Mouse (Mus musculus): Measurements from ENCODE around the gene Nlgn3. TPM values are rescaled to one million over a fixed set of nuclear protein-coding genes. Genes with fewer than 3 reads are reported as not detected.

Gene Nlgn3
- total and polyA plus RNA-seq, 3 experiments, result 0.04 to 0.76 (median 0.12) TPM

GRCm38 (mm10) chrX:101372946-101373345, 74.0 kb downstream of the Nlgn3 start:
- Histone ChIP-seq H3K4me1 (ENCODE audit: control insufficient read depth in 1 of 2, insufficient read depth in 2 of 2) (peaks cover 0 to 7% of the 10 kb centered on the region in 2 experiments; a peak in 2 of 4 replicates), H3K27me3 (replicated peaks) (no peaks in the 10 kb centered on the region), H3K4me2 (ENCODE audit: insufficient read depth, low read depth, poor library complexity, severe bottlenecking) (no peak overlapping the region), H3K36me3 (replicated peaks in 1 of 2; ENCODE audit: control insufficient read depth in 1 of 2, insufficient read depth in 1 of 2, low read length in 1 of 2) (no peaks in the 10 kb centered on the region), H3K9ac (ENCODE audit: insufficient read depth, low read depth) (no peak overlapping the region), H3K9me3 (replicated peaks; ENCODE audit: low read length) (no peaks in the 10 kb centered on the region), H3K27ac (ENCODE audit: insufficient read depth, low read depth) (no peak overlapping the region), H3K4me3 (replicated peaks in 1 of 3; ENCODE audit: low read depth in 2 of 3, low read length in 2 of 3, poor library complexity in 1 of 3) (no peak overlapping the region), H3K79me2 (replicated peaks; ENCODE audit: control insufficient read depth, extremely low read depth, insufficient read depth, poor library complexity, severe bottlenecking) (no peaks in the 10 kb centered on the region)
- in situ Hi-C loops (cut with MboI; ENCODE audit: low pct_ligation_motif_present, low pct_unique_long_range_greater_than_20kb, low sequenced_read_pairs), result no loop called here
- TF ChIP-seq MAZ (IDR thresholded peaks at IDR 0.05; ENCODE audit: low read depth, low read length) (no peak), ELF1 (IDR thresholded peaks at IDR 0.05; ENCODE audit: low read depth, low read length) (no peak), ETS1 (conservative IDR thresholded peaks at IDR 0.05; ENCODE audit: low read depth, low read length) (no peak), USF1 (IDR thresholded peaks at IDR 0.05; ENCODE audit: low read depth, low read length) (no peak), JUN (IDR thresholded peaks at IDR 0.05; ENCODE audit: insufficient read depth, low read depth, low read length) (no peak), GABPA (IDR thresholded peaks at IDR 0.05; ENCODE audit: insufficient replicate concordance, low read depth, low read length) (no peak), ZNF384 (IDR thresholded peaks at IDR 0.05; ENCODE audit: low read depth, low read length) (no peak), NELFE (IDR thresholded peaks at IDR 0.05; ENCODE audit: low read depth, low read length) (no peak), UBTF (IDR thresholded peaks at IDR 0.05; ENCODE audit: low read depth, low read length) (no peak), POLR2A (IDR thresholded peaks at IDR 0.05; ENCODE audit: low read depth, low read length) (no peak), POLR2AphosphoS2 (IDR thresholded peaks at IDR 0.05; ENCODE audit: low read depth, low read length) (no peak), USF2 (conservative IDR thresholded peaks at IDR 0.05; ENCODE audit: low read depth, low read length) (no peak), KAT2A (IDR thresholded peaks at IDR 0.05; ENCODE audit: insufficient replicate concordance, low read length) (no peak), E2F4 (IDR thresholded peaks at IDR 0.05; ENCODE audit: insufficient replicate concordance, low read depth, low read length) (no peak), MEF2A (IDR thresholded peaks at IDR 0.05; ENCODE audit: borderline replicate concordance, low read depth, low read length) (no peak)
- dilution Hi-C loops (cut with MboI; ENCODE audit: extremely low pct_ligation_motif_present, extremely low pct_unique_long_range_greater_than_20kb, low sequenced_read_pairs), result no loop called here
- DNase-seq (ENCODE audit: extremely low read depth), result no peak

Other genes with a start within 250 kb of the Nlgn3 start
- not detected in 2 replicates for gene Tex11, start 239.5 kb upstream of the Nlgn3 start, total RNA-seq (2012; rRNA removed)
- gene Tex11, start 239.5 kb upstream of the Nlgn3 start, total RNA-seq (2014; rRNA removed), result 0.07 TPM in 1 of 2 replicates, not detected in the other
- not detected in 2 replicates for gene Tex11, start 239.5 kb upstream of the Nlgn3 start, polyA plus RNA-seq (2012; ENCODE audit: insufficient read length, low read depth)
- 31.8 and 81.3 TPM in 2 replicates for gene Slc7a3, start 213.1 kb upstream of the Nlgn3 start, total RNA-seq (2012; rRNA removed)
- gene Slc7a3, start 213.1 kb upstream of the Nlgn3 start, total RNA-seq (2014; rRNA removed), result 50.4 and 53.9 TPM in 2 replicates
- 37.5 and 44.6 TPM in 2 replicates for gene Slc7a3, start 213.1 kb upstream of the Nlgn3 start, polyA plus RNA-seq (2012; ENCODE audit: insufficient read length, low read depth)
- 31.5 and 41.8 TPM in 2 replicates for gene Snx12, start 76.6 kb upstream of the Nlgn3 start, total RNA-seq (2012; rRNA removed)
- 56.7 and 61.5 TPM in 2 replicates for gene Snx12, start 76.6 kb upstream of the Nlgn3 start, total RNA-seq (2014; rRNA removed)
- 52.1 and 64.6 TPM in 2 replicates for gene Snx12, start 76.6 kb upstream of the Nlgn3 start, polyA plus RNA-seq (2012; ENCODE audit: insufficient read length, low read depth)
- 7.9 and 8.2 TPM in 2 replicates for gene Foxo4, start 44.6 kb upstream of the Nlgn3 start, total RNA-seq (2012; rRNA removed)
- 7.4 and 9.0 TPM in 2 replicates for gene Foxo4, start 44.6 kb upstream of the Nlgn3 start, total RNA-seq (2014; rRNA removed)
- gene Foxo4, start 44.6 kb upstream of the Nlgn3 start, polyA plus RNA-seq (2012; ENCODE audit: insufficient read length, low read depth), result 10.5 and 10.8 TPM in 2 replicates
- gene Gm614, start 35.2 kb upstream of the Nlgn3 start, total RNA-seq (2012; rRNA removed), result 0.25 and 0.64 TPM in 2 replicates
- gene Gm614, start 35.2 kb upstream of the Nlgn3 start, total RNA-seq (2014; rRNA removed), result 1.2 and 1.3 TPM in 2 replicates
- 6.0 and 6.5 TPM in 2 replicates for gene Gm614, start 35.2 kb upstream of the Nlgn3 start, polyA plus RNA-seq (2012; ENCODE audit: insufficient read length, low read depth)
- gene Il2rg, start 30.9 kb upstream of the Nlgn3 start, total RNA-seq (2012; rRNA removed), result 64.1 and 82.6 TPM in 2 replicates
- gene Il2rg, start 30.9 kb upstream of the Nlgn3 start, total RNA-seq (2014; rRNA removed), result 80.3 and 88.0 TPM in 2 replicates
- gene Il2rg, start 30.9 kb upstream of the Nlgn3 start, polyA plus RNA-seq (2012; ENCODE audit: insufficient read length, low read depth), result 261 and 294 TPM in 2 replicates
- not detected in 2 replicates for gene Gm20489, start 30.1 kb upstream of the Nlgn3 start, total RNA-seq (2012; rRNA removed)
- not detected in 2 replicates for gene Gm20489, start 30.1 kb upstream of the Nlgn3 start, total RNA-seq (2014; rRNA removed)
- gene Gm20489, start 30.1 kb upstream of the Nlgn3 start, polyA plus RNA-seq (2012; ENCODE audit: insufficient read length, low read depth), result 0.30 TPM in 1 of 2 replicates, not detected in the other
- gene Med12, start 25.1 kb upstream of the Nlgn3 start, total RNA-seq (2012; rRNA removed), result 35.7 and 40.3 TPM in 2 replicates
- 15.5 and 15.7 TPM in 2 replicates for gene Med12, start 25.1 kb upstream of the Nlgn3 start, total RNA-seq (2014; rRNA removed)
- 45.1 and 66.4 TPM in 2 replicates for gene Med12, start 25.1 kb upstream of the Nlgn3 start, polyA plus RNA-seq (2012; ENCODE audit: insufficient read length, low read depth)
- gene Gjb1, start 77.2 kb downstream of the Nlgn3 start, total RNA-seq (2012; rRNA removed), result not detected in 2 replicates
- not detected in 2 replicates for gene Gjb1, start 77.2 kb downstream of the Nlgn3 start, total RNA-seq (2014; rRNA removed)
- not detected in 2 replicates for gene Gjb1, start 77.2 kb downstream of the Nlgn3 start, polyA plus RNA-seq (2012; ENCODE audit: insufficient read length, low read depth)
- gene Zmym3, start 121.7 kb downstream of the Nlgn3 start, total RNA-seq (2012; rRNA removed), result 18.0 and 18.8 TPM in 2 replicates
- gene Zmym3, start 121.7 kb downstream of the Nlgn3 start, total RNA-seq (2014; rRNA removed), result 16.6 and 16.7 TPM in 2 replicates
- gene Zmym3, start 121.7 kb downstream of the Nlgn3 start, polyA plus RNA-seq (2012; ENCODE audit: insufficient read length, low read depth), result 31.3 TPM in 2 replicates
- gene Nono, start 130.2 kb downstream of the Nlgn3 start, total RNA-seq (2012; rRNA removed), result 314 and 325 TPM in 2 replicates
- gene Nono, start 130.2 kb downstream of the Nlgn3 start, total RNA-seq (2014; rRNA removed), result 388 and 398 TPM in 2 replicates
- gene Nono, start 130.2 kb downstream of the Nlgn3 start, polyA plus RNA-seq (2012; ENCODE audit: insufficient read length, low read depth), result 535 and 618 TPM in 2 replicates
- gene Itgb1bp2, start 149.9 kb downstream of the Nlgn3 start, total RNA-seq (2012; rRNA removed), result 0.88 and 1.3 TPM in 2 replicates
- 1.1 and 1.6 TPM in 2 replicates for gene Itgb1bp2, start 149.9 kb downstream of the Nlgn3 start, total RNA-seq (2014; rRNA removed)
- gene Itgb1bp2, start 149.9 kb downstream of the Nlgn3 start, polyA plus RNA-seq (2012; ENCODE audit: insufficient read length, low read depth), result 1.2 and 1.4 TPM in 2 replicates
- 33.3 and 35.7 TPM in 2 replicates for gene Taf1, start 233.6 kb downstream of the Nlgn3 start, total RNA-seq (2012; rRNA removed)
- gene Taf1, start 233.6 kb downstream of the Nlgn3 start, total RNA-seq (2014; rRNA removed), result 33.4 and 33.6 TPM in 2 replicates
- 49.4 and 51.6 TPM in 2 replicates for gene Taf1, start 233.6 kb downstream of the Nlgn3 start, polyA plus RNA-seq (2012; ENCODE audit: insufficient read length, low read depth)